Comparison of ENCODE assay signal across 10 mouse cellular contexts in the genomic region with DNA sequence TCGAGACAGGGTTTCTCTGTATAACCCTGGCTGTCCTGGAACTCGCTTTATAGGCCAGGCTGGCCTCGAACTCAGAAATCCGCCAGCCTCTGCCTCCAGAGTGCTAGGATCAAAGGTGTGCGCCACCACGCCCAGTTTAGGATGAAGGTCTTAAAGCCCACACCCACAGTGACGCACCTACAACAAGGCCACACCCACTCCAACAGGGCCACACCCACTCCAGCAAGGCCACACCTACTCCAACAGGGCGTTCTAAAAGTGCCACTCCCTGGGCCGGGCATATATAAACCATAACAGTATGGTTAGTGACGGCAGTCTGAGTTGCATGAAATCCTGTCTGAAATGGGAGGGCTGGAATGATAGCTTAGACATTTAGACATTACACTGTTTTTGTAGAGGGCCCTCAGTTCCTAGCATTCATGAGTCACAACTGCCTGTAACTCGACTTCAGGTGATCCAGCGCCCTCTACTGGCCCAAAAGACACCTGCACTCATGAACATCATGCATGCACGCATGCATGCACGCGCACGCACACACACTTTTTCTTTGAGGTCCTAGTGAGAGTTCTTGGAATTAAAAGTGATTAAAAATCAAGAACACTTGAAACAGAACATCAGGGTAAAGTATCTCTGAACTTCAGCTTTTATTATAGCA. TPM values are rescaled to one million over a fixed set of nuclear protein-coding genes. Genes with fewer than 3 reads are reported as not detected.
DNase-seq lines count a peak whose midpoint lies in the region; ATAC-seq and TF ChIP-seq lines count a peak whose summit lies in the region.
"Had no signal": no experiment of that assay in that cellular context is flagged by ENCODE, and none has a peak within 500 bp of the region (broad histone marks: within the 10 kb centered on the region; RNA-seq: fewer than 3 reads in every experiment).

No protein-coding gene starts in this region.

- WGBS in embryonic facial prominence, embryonic 11.5 days = 73% methylated on average over 16 of the region's 16 CpGs
- WGBS in midbrain, embryonic 15.5 days = 77% methylated on average over 16 of the region's 16 CpGs
- 78% methylated on average over 16 of the region's 16 CpGs for WGBS in kidney, embryonic 14.5 days

- peaks cover 30% of the 10 kb centered on the region for H3K79me2 ChIP-seq in C2C12 (ENCODE audit: control insufficient read depth, insufficient read depth)

- no peak overlapping the region for H3ac ChIP-seq in C2C12 (ENCODE audit: control insufficient read depth, insufficient read length, low read depth)

- no peaks in the 10 kb centered on the region for H3K9me3 ChIP-seq in embryonic facial prominence, embryonic 11.5 days (replicated peaks; ENCODE audit: control insufficient read depth, low read length)
- no peaks in the 10 kb centered on the region for H3K9me3 ChIP-seq in midbrain, embryonic 15.5 days
- H3K9me3 ChIP-seq in kidney, embryonic 14.5 days (ENCODE audit: control insufficient read depth, low read length) = peaks cover 2% of the 10 kb centered on the region; the same call in 1 of the 2 replicates
- H3K9me3 ChIP-seq: limb, embryonic 15.5 days had no signal

- H3K4me3 ChIP-seq in layer of hippocampus, adult 2 months = no peak overlapping the region
- H3K4me3 ChIP-seq in C2C12 (ENCODE audit: insufficient read depth, poor library complexity, severe bottlenecking) = no peak overlapping the region
- H3K4me3 ChIP-seq in embryonic facial prominence, embryonic 11.5 days (ENCODE audit: low read depth, low read length) = no peak overlapping the region
- no peak overlapping the region for H3K4me3 ChIP-seq in midbrain, embryonic 15.5 days
- H3K4me3 ChIP-seq in kidney, embryonic 14.5 days (ENCODE audit: low read length) = no peak overlapping the region
- H3K4me3 ChIP-seq: limb, embryonic 15.5 days had no signal

- H3K4me1 ChIP-seq in embryonic facial prominence, embryonic 11.5 days (ENCODE audit: control insufficient read depth, insufficient read depth, low read length) = no peaks in the 10 kb centered on the region
- peaks cover 26% of the 10 kb centered on the region for H3K4me1 ChIP-seq in midbrain, embryonic 15.5 days
- peaks cover 20% of the 10 kb centered on the region for H3K4me1 ChIP-seq in kidney, embryonic 14.5 days (ENCODE audit: control insufficient read depth, insufficient read depth, low read length)

- peaks cover 18% of the 10 kb centered on the region for H3K79me3 ChIP-seq in C2C12 (ENCODE audit: low read depth)

- H3K9ac ChIP-seq in embryonic facial prominence, embryonic 11.5 days (replicated peaks; ENCODE audit: low read length) = no peak overlapping the region
- no peak overlapping the region for H3K9ac ChIP-seq in midbrain, embryonic 15.5 days
- no peak overlapping the region for H3K9ac ChIP-seq in kidney, embryonic 14.5 days (ENCODE audit: low read depth, low read length)
- H3K9ac ChIP-seq: limb, embryonic 15.5 days had no signal

- H3K27me3 ChIP-seq in C2C12 (ENCODE audit: control insufficient read depth, insufficient read depth, insufficient read length) = no peaks in the 10 kb centered on the region
- H3K27me3 ChIP-seq in embryonic facial prominence, embryonic 11.5 days (ENCODE audit: control insufficient read depth, insufficient read depth, low read length) = no peaks in the 10 kb centered on the region
- no peaks in the 10 kb centered on the region for H3K27me3 ChIP-seq in midbrain, embryonic 15.5 days (replicated peaks)
- H3K27me3 ChIP-seq in kidney, embryonic 14.5 days (ENCODE audit: control insufficient read depth, insufficient read depth, low read length) = no peaks in the 10 kb centered on the region
- H3K27me3 ChIP-seq: limb, embryonic 15.5 days had no signal

- H3K36me3 ChIP-seq in C2C12 (ENCODE audit: control insufficient read depth, insufficient read depth) = peaks cover 2% of the 10 kb centered on the region
- H3K36me3 ChIP-seq in embryonic facial prominence, embryonic 11.5 days (replicated peaks; ENCODE audit: control insufficient read depth, insufficient read depth, low read depth, low read length) = no peaks in the 10 kb centered on the region
- no peaks in the 10 kb centered on the region for H3K36me3 ChIP-seq in midbrain, embryonic 15.5 days (replicated peaks)
- no peaks in the 10 kb centered on the region for H3K36me3 ChIP-seq in kidney, embryonic 14.5 days (ENCODE audit: control insufficient read depth, insufficient read depth, low read length)
- H3K36me3 ChIP-seq: limb, embryonic 15.5 days had no signal

- no peak overlapping the region for H3K4me2 ChIP-seq in embryonic facial prominence, embryonic 11.5 days (ENCODE audit: low read depth, low read length)
- no peak overlapping the region for H3K4me2 ChIP-seq in midbrain, embryonic 15.5 days
- no peak overlapping the region for H3K4me2 ChIP-seq in kidney, embryonic 14.5 days (replicated peaks; ENCODE audit: low read depth, low read length)
- H3K4me2 ChIP-seq: limb, embryonic 15.5 days had no signal

- DNase-seq in layer of hippocampus, adult 2 months (ENCODE audit: low spot score in 2 of 2) = no peak
- no peak for DNase-seq in layer of hippocampus, adult 9-11 months
- DNase-seq in 416B (ENCODE audit: low read depth) = peak; percentile 92
- DNase-seq in embryonic facial prominence, embryonic 11.5 days (ENCODE audit: low spot score) = peak; percentile 26
- no peak for DNase-seq in urinary bladder, postnatal 36 days (ENCODE audit: low spot score in 2 of 2)

- ATAC-seq in embryonic facial prominence, embryonic 11.5 days (replicated peaks; ENCODE audit: insufficient number of reproducible peaks, low FRiP score, low TSS enrichment, low read depth) = no peak
- no peak for ATAC-seq in midbrain, embryonic 15.5 days (replicated peaks)
- ATAC-seq in kidney, embryonic 14.5 days (ENCODE audit: low FRiP score, low TSS enrichment) = no peak

- no peak overlapping the region for H3K27ac ChIP-seq in layer of hippocampus, adult 2 months
- no peak overlapping the region for H3K27ac ChIP-seq in embryonic facial prominence, embryonic 11.5 days (replicated peaks; ENCODE audit: low read depth, low read length)
- H3K27ac ChIP-seq in midbrain, embryonic 15.5 days = no peak overlapping the region
- H3K27ac ChIP-seq in kidney, embryonic 14.5 days (ENCODE audit: low read depth, low read length) = no peak overlapping the region
- H3K27ac ChIP-seq: limb, embryonic 15.5 days had no signal

- TF ChIP-seq CTCF in layer of hippocampus, adult 2 months (conservative IDR thresholded peaks at IDR 0.05) = peak; percentile 61
- TF ChIP-seq CTCF in C2C12 (IDR thresholded peaks at IDR 0.05; ENCODE audit: control insufficient read depth, insufficient read depth, insufficient read length) = peak; percentile 32

TF ChIP-seq in C2C12, 6 proteins besides CTCF, POLR2A, EP300 and RAD21:
- TF ChIP-seq USF1 (IDR thresholded peaks at IDR 0.05; ENCODE audit: low read depth) (no peak), CEBPB (IDR thresholded peaks at IDR 0.05; ENCODE audit: low read depth) (no peak), FOSL1 (IDR thresholded peaks at IDR 0.05; ENCODE audit: insufficient read depth, low read length, poor library complexity, severe bottlenecking) (no peak), MAX (IDR thresholded peaks at IDR 0.05) (no peak)

RNA-seq across cellular contexts. Expression of a gene that starts 1.7 kb away (rescaled TPM):
- 1 to 10 TPM in 1 of 2 experiments, under 1 TPM in 1; 1.00 to 1.2 TPM for total RNA-seq in layer of hippocampus, adult 2 months (2021)
- 0.33 TPM for polyA plus RNA-seq in C2C12 (2012; fragmentation: generic; extraction: Trizol)
- polyA plus RNA-seq in embryonic facial prominence, embryonic 11.5 days (2014; fragmentation: Nextera tagmentation; extraction: Ambion mirVana) = 0.31 and 0.55 TPM in 2 replicates
- polyA plus RNA-seq in midbrain, embryonic 15.5 days (2015; fragmentation: Nextera tagmentation; extraction: Ambion mirVana) = 1.7 and 1.8 TPM in 2 replicates
- 0.57 and 1.4 TPM in 2 replicates for polyA plus RNA-seq in kidney, embryonic 14.5 days (2014; fragmentation: Nextera tagmentation; extraction: Ambion mirVana)
- total RNA-seq: hematopoietic stem cell, adult 5-6 weeks had no signal

RNA-seq across cellular contexts. Expression of a gene that starts 2.0 kb away (rescaled TPM):
- 10 to 100 TPM; 34.8 to 40.8 TPM for total RNA-seq in layer of hippocampus, adult 2 months (2021)
- polyA plus RNA-seq in C2C12 (2012; fragmentation: generic; extraction: Trizol) = 34.6 TPM
- 9.6 and 11.2 TPM in 2 replicates for polyA plus RNA-seq in embryonic facial prominence, embryonic 11.5 days (2014; fragmentation: Nextera tagmentation; extraction: Ambion mirVana)
- polyA plus RNA-seq in midbrain, embryonic 15.5 days (2015; fragmentation: Nextera tagmentation; extraction: Ambion mirVana) = 15.8 and 17.7 TPM in 2 replicates
- polyA plus RNA-seq in kidney, embryonic 14.5 days (2014; fragmentation: Nextera tagmentation; extraction: Ambion mirVana) = 33.8 and 37.3 TPM in 2 replicates

RNA-seq across cellular contexts. Expression of a gene that starts 21.9 kb away (rescaled TPM):
- total RNA-seq in layer of hippocampus, adult 2 months (2021) = 10 to 100 TPM; 23.7 to 28.0 TPM
- 17.2 TPM for polyA plus RNA-seq in C2C12 (2012; fragmentation: generic; extraction: Trizol)
- 8.3 and 8.8 TPM in 2 replicates for polyA plus RNA-seq in embryonic facial prominence, embryonic 11.5 days (2014; fragmentation: Nextera tagmentation; extraction: Ambion mirVana)
- polyA plus RNA-seq in midbrain, embryonic 15.5 days (2015; fragmentation: Nextera tagmentation; extraction: Ambion mirVana) = 28.3 and 30.6 TPM in 2 replicates
- 10.4 and 11.1 TPM in 2 replicates for polyA plus RNA-seq in kidney, embryonic 14.5 days (2014; fragmentation: Nextera tagmentation; extraction: Ambion mirVana)

RNA-seq across cellular contexts. Expression of a gene that starts 22.1 kb away (rescaled TPM):
- total RNA-seq in layer of hippocampus, adult 2 months (2021) = 10 to 100 TPM; 36.8 to 37.2 TPM
- polyA plus RNA-seq in C2C12 (2012; fragmentation: generic; extraction: Trizol) = 50.2 TPM
- 28.9 and 29.7 TPM in 2 replicates for polyA plus RNA-seq in embryonic facial prominence, embryonic 11.5 days (2014; fragmentation: Nextera tagmentation; extraction: Ambion mirVana)
- 39.9 and 43.7 TPM in 2 replicates for polyA plus RNA-seq in midbrain, embryonic 15.5 days (2015; fragmentation: Nextera tagmentation; extraction: Ambion mirVana)
- polyA plus RNA-seq in kidney, embryonic 14.5 days (2014; fragmentation: Nextera tagmentation; extraction: Ambion mirVana) = 22.3 and 37.7 TPM in 2 replicates

RNA-seq across cellular contexts. Expression of a gene that starts 43.6 kb away (rescaled TPM):
- total RNA-seq in layer of hippocampus, adult 2 months (2021) = under 1 TPM in 1 of 2 experiments, not detected in 1; 0.39 TPM
- polyA plus RNA-seq in C2C12 (2012; fragmentation: generic; extraction: Trizol) = not detected
- not detected in 2 replicates for polyA plus RNA-seq in embryonic facial prominence, embryonic 11.5 days (2014; fragmentation: Nextera tagmentation; extraction: Ambion mirVana)
- polyA plus RNA-seq in midbrain, embryonic 15.5 days (2015; fragmentation: Nextera tagmentation; extraction: Ambion mirVana) = 0.44 and 0.70 TPM in 2 replicates
- not detected in 2 replicates for polyA plus RNA-seq in kidney, embryonic 14.5 days (2014; fragmentation: Nextera tagmentation; extraction: Ambion mirVana)
- total RNA-seq: hematopoietic stem cell, adult 5-6 weeks had no signal
- polyA plus RNA-seq: limb, embryonic 15.5 days had no signal

Comparison
In these comparisons a context has a peak if more than half of its experiments do, and no peak if none do; other contexts are left out.
1. DNase-seq: peak in 416B (single experiment) and embryonic facial prominence, embryonic 11.5 days (single experiment); none in layer of hippocampus, adult 2 months (0 of 2), layer of hippocampus, adult 9-11 months (single experiment) and urinary bladder, postnatal 36 days (0 of 2).